Mouse (Mus musculus) liver, embryonic 14.5 days (tissue): ENCODE results near the gene Gm20431.

Experiments used
- CTCF ChIP-seq: IDR thresholded peaks from 2 replicates; pipeline ENCODE4 v1.5.1; 2016; ENCODE audit warnings: antibody characterized with exemption, low read depth, control low read depth
- EP300 ChIP-seq: IDR thresholded peaks from 2 replicates; pipeline ENCODE4 v1.6.1; 2016; ENCODE audit warnings: antibody characterized with exemption, low read depth

DNA sequence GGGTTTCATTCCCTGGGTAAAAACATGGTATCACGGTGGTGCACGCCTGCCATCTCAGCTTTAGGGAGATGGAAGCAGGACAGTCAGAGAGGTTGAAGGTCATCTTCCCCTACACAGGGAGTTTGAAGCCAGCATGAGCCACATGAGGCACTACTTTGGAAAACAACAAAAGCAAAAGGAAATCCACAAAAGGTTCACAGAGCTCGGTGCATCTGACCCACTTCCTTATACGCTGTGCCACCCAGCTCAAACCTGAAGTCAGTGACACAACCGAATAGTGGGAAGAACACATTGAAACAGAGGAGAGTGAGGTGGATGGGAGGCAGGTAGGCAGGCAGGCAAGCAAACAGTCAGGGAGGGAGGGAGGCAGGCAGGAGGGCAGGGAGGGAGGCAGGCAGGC lies 40.2 kb upstream of the Gm20431 start:
- TF ChIP-seq EP300, result no peak
- TF ChIP-seq CTCF, result no peak
